Mouse (Mus musculus): ENCODE results near the gene Cbarp. TPM values are rescaled to one million over a fixed set of nuclear protein-coding genes. Genes with fewer than 3 reads are reported as not detected.
"Not testable (repeated sequence)": the region's sequence is repeated elsewhere in the genome, so short reads cannot be mapped to it uniquely, and the experiment has no call there.

Gene Cbarp
- polyA plus RNA-seq, 1 experiment from 2014 or later = 0.65 TPM

DNA sequence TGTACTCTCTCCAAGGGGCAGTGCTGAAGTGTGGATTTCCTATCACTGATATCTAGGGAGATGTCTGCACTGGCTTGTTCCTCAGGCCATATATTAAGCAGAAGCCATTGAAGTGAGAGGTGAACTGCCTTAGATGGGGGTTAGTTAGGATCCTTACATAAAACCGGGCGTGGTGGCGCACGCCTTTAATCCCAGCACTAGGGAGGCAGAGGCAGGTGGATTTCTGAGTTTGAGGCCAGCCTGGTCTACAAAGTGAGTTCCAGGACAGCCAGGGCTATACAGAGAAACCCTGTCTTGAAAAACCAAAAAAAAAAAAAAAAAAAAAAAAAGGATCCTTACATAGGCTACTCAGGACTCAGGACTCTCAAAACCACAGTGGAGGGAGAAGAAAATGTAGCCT, 25.5 kb upstream of the Cbarp start:
- not testable (repeated sequence) for H3K27me3 ChIP-seq (ENCODE audit: control insufficient read depth, insufficient read depth, low read depth, low read length); H3K9ac ChIP-seq (ENCODE audit: low read depth, low read length); H3K4me3 ChIP-seq (ENCODE audit: low read depth, low read length); H3K9me3 ChIP-seq (replicated peaks; ENCODE audit: control insufficient read depth, low read length); ATAC-seq (ENCODE audit: low read depth)
- Histone ChIP-seq H3K4me2 (ENCODE audit: low read depth, low read length) (peak overlapping the region; percentile 96; the same call in 1 of the 2 replicates), H3K4me1 (ENCODE audit: control insufficient read depth, low read depth, low read length) (peaks cover 66% of the 10 kb centered on the region), H3K36me3 (ENCODE audit: control insufficient read depth, insufficient read depth) (peaks cover 16% of the 10 kb centered on the region), H3K27ac (ENCODE audit: low read length) (peak overlapping the region; percentile 38; the same call in 1 of the 2 replicates)
- WGBS (ENCODE audit: insufficient replicate concordance) = 78% methylated on average over 4 of the region's 4 CpGs

DNA sequence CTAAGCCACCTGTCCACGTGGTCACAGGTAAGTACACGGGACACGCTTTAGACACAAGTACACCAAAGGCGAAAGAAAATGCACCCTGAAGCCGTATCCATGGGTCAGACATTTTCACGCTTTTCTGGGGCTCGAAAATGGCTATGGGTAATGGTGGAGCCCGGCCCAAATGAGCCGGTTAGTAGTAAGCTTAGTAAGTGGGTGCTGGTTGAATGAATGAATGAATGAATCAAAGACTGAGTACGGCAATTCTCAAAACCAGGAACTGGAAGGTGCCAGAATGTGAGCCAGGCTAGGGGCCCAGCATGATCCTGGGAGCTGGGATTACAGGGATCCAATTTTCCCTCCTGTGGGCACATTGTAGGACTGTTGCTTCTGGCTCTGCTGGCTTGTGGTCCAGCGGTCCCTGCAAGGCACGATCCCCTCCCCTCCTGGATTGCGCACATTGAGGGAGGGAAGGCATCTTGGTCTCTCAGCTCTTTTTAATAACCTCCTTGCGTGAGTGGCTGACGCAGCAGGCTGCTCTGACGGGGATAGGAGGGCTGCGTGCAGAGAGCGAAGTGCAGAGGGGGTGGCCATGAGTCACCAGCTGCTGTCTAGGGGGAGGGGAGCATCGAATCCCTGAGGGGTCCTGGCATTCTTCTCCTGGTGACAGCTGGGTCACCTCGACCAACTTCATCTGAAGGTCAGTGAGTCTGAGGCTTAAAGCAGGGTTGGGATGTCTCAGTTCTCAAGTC, 24.9 kb upstream of the Cbarp start, which contains the start of gene Cirbp:
Gene Cirbp, plus strand, starts transcription at position 594 of the 737 bp plus-strand sequence.
- H3K36me3 ChIP-seq (ENCODE audit: control insufficient read depth, insufficient read depth) = peaks cover 10% of the 10 kb centered on the region
- no peaks in the 10 kb centered on the region for H3K27me3 ChIP-seq (ENCODE audit: control insufficient read depth, insufficient read depth, low read depth, low read length)
- peak within 1 kb of the TSS; percentile 96 for H3K4me2 ChIP-seq (ENCODE audit: low read depth, low read length)
- peaks cover 72% of the 10 kb centered on the region for H3K4me1 ChIP-seq (ENCODE audit: control insufficient read depth, low read depth, low read length)
- ATAC-seq (ENCODE audit: low read depth) = no peak
- no peaks in the 10 kb centered on the region for H3K9me3 ChIP-seq (replicated peaks; ENCODE audit: control insufficient read depth, low read length)
- 30% methylated on average over 20 of the region's 20 CpGs for WGBS (ENCODE audit: insufficient replicate concordance)
- peak within 1 kb of the TSS; percentile 77; the same call in 1 of the 2 replicates for H3K27ac ChIP-seq (ENCODE audit: low read length)
- peak within 1 kb of the TSS; percentile 67 for H3K9ac ChIP-seq (ENCODE audit: low read depth, low read length)
- peak within 1 kb of the TSS; percentile 62 for H3K4me3 ChIP-seq (ENCODE audit: low read depth, low read length)

DNA sequence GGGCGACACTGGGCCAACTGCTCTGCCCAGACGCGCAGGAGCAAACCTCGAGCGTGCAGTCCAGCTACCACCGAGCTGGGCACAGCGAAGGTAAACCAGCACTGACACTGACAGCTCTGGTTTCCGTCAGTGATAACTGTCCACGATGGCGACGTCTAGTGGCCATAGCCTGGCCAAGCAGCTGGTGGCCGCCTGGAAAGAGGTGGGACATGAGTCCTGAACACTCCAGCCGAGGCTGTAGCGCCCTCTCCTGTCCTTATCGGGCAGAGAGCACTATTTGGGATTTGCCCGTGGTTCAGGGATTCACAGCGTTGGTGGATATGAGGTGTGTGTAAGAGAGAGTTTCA, 24.3 kb upstream of the Cbarp start:
- ATAC-seq (ENCODE audit: low read depth) = peak; percentile 31
- under 1% methylated on average over 17 of the region's 17 CpGs for WGBS (ENCODE audit: insufficient replicate concordance)
- peak overlapping the region; percentile 62 for H3K4me3 ChIP-seq (ENCODE audit: low read depth, low read length)
- H3K9ac ChIP-seq (ENCODE audit: low read depth, low read length) = peak overlapping the region; percentile 67
- peak overlapping the region; percentile 67; the same call in 1 of the 2 replicates for H3K27ac ChIP-seq (ENCODE audit: low read length)
- peak overlapping the region; percentile 96 for H3K4me2 ChIP-seq (ENCODE audit: low read depth, low read length)
- peaks cover 78% of the 10 kb centered on the region for H3K4me1 ChIP-seq (ENCODE audit: control insufficient read depth, low read depth, low read length)
- no peaks in the 10 kb centered on the region for H3K9me3 ChIP-seq (replicated peaks; ENCODE audit: control insufficient read depth, low read length)
- peaks cover 4% of the 10 kb centered on the region for H3K36me3 ChIP-seq (ENCODE audit: control insufficient read depth, insufficient read depth)
- no peaks in the 10 kb centered on the region for H3K27me3 ChIP-seq (ENCODE audit: control insufficient read depth, insufficient read depth, low read depth, low read length)

DNA sequence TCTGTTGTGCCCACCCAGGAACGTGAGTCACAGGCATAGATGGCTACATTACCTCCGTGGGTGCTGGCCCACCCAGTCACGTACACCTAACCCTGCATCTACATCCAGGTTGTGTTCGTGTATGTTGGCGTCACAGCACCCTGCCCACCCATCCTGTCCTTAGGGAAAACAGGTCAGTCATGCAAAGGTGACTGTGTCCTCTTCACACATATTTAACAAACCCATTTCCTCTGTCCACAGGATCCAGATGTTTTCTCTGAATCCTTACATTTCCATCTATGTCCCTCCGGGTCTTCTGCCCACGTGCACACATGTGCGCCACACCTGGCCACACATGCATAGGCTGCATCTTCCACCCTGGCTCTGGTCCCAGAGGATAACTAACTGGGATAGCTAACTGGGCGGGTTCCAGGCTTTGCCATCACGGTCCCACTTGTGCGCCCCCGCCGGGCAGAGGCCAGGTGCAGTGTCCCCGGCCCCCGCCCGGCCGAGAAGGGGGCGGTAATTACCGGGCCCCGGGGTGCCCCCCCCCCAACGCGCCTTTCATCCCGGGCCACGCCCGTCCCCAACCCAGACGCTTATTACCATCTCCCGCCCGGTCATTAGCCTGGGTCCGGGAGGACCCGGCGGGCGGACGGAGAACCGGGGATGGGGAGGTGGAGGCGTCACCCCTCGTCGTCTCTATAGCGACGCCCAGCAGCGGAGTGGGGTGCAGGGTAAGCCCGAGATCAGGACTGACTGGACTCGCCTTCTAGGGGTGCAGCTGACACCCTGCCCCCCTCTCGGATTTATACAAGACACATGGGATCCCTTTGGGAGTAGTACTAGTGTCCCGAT, 23.7 kb upstream of the Cbarp start:
- peak overlapping the region; percentile 67 for H3K9ac ChIP-seq (ENCODE audit: low read depth, low read length)
- no peak for ATAC-seq (ENCODE audit: low read depth)
- H3K9me3 ChIP-seq (replicated peaks; ENCODE audit: control insufficient read depth, low read length) = no peaks in the 10 kb centered on the region
- H3K4me3 ChIP-seq (ENCODE audit: low read depth, low read length) = peak overlapping the region; percentile 62
- H3K4me2 ChIP-seq (ENCODE audit: low read depth, low read length) = peak overlapping the region; percentile 96
- H3K4me1 ChIP-seq (ENCODE audit: control insufficient read depth, low read depth, low read length) = peaks cover 81% of the 10 kb centered on the region
- no peaks in the 10 kb centered on the region for H3K36me3 ChIP-seq (ENCODE audit: control insufficient read depth, insufficient read depth)
- 11% methylated on average over 43 of the region's 44 CpGs for WGBS (ENCODE audit: insufficient replicate concordance)
- H3K27ac ChIP-seq (ENCODE audit: low read length) = peak overlapping the region; percentile 67; the same call in 1 of the 2 replicates
- no peaks in the 10 kb centered on the region for H3K27me3 ChIP-seq (ENCODE audit: control insufficient read depth, insufficient read depth, low read depth, low read length)

GRCm38 (mm10) chr10:80163721-80164120, 23.1 kb upstream of the Cbarp start:
- H3K9ac ChIP-seq (ENCODE audit: low read depth, low read length) = no peak overlapping the region
- H3K36me3 ChIP-seq (ENCODE audit: control insufficient read depth, insufficient read depth) = no peaks in the 10 kb centered on the region
- 69% methylated on average over 8 of the region's 8 CpGs for WGBS (ENCODE audit: insufficient replicate concordance)
- no peaks in the 10 kb centered on the region for H3K27me3 ChIP-seq (ENCODE audit: control insufficient read depth, insufficient read depth, low read depth, low read length)
- no peak overlapping the region for H3K27ac ChIP-seq (ENCODE audit: low read length)
- H3K4me3 ChIP-seq (ENCODE audit: low read depth, low read length) = no peak overlapping the region
- no peaks in the 10 kb centered on the region for H3K9me3 ChIP-seq (replicated peaks; ENCODE audit: control insufficient read depth, low read length)
- H3K4me2 ChIP-seq (ENCODE audit: low read depth, low read length) = no peak overlapping the region
- ATAC-seq (ENCODE audit: low read depth) = no peak
- H3K4me1 ChIP-seq (ENCODE audit: control insufficient read depth, low read depth, low read length) = peaks cover 81% of the 10 kb centered on the region

DNA sequence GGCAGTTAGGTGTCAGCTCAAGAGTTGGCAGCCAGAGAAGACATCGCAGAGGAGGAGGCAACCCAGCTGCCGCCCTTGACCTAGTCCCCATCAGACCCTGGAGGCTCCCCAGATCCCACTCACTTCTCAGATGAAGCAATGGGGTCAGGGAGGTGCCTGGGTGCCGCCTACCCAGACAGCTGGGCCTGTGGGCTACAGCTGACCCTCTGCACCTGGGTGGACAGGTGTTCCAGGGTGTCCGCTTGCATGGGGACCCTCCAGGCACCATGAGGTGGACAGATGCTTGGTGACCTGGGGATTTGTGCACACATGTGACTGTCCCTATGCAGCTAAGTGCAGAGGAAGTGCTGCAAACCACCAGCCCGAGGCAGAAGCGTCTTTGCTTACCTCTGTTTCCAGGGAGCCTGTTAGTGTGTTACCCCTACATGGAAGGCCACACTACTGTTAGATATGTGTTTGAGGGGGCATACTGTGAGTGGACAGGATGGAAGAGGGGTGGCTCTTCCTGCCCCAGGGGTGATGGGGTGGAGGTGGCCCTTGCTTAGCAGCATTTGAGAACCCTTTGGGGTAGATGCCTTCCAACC, 22.2 kb upstream of the Cbarp start:
- H3K9me3 ChIP-seq (replicated peaks; ENCODE audit: control insufficient read depth, low read length) = no peaks in the 10 kb centered on the region
- no peak for ATAC-seq (ENCODE audit: low read depth)
- H3K36me3 ChIP-seq (ENCODE audit: control insufficient read depth, insufficient read depth) = no peaks in the 10 kb centered on the region
- no peaks in the 10 kb centered on the region for H3K27me3 ChIP-seq (ENCODE audit: control insufficient read depth, insufficient read depth, low read depth, low read length)
- H3K4me1 ChIP-seq (ENCODE audit: control insufficient read depth, low read depth, low read length) = peaks cover 86% of the 10 kb centered on the region
- H3K4me2 ChIP-seq (ENCODE audit: low read depth, low read length) = no peak overlapping the region
- H3K9ac ChIP-seq (ENCODE audit: low read depth, low read length) = no peak overlapping the region
- WGBS (ENCODE audit: insufficient replicate concordance) = 60% methylated on average over 6 of the region's 6 CpGs
- H3K27ac ChIP-seq (ENCODE audit: low read length) = peak overlapping the region; percentile 90
- H3K4me3 ChIP-seq (ENCODE audit: low read depth, low read length) = no peak overlapping the region

DNA sequence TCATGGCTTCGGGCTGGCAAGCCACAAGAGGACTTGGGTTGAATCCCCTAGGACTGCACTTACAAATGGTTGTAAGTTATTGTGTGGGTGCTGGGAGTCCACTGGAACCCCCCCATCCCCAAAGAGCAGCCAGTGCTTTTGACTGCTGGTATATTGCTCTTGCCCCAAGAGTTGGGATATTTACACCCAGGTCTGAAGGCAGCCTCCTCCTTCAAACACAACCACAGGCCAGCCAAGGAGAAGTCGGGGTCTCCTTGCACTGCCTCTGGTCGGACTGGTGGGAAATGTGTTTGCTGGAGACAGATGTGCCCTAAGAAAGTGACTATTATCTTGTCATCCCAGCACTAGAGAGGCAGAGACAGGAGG, 21.6 kb upstream of the Cbarp start:
- Histone ChIP-seq H3K27me3 (ENCODE audit: control insufficient read depth, insufficient read depth, low read depth, low read length) (no peaks in the 10 kb centered on the region), H3K4me2 (ENCODE audit: low read depth, low read length) (peak overlapping the region; percentile 89; the same call in 1 of the 2 replicates), H3K9ac (ENCODE audit: low read depth, low read length) (no peak overlapping the region; the same call in 1 of the 2 replicates), H3K4me3 (ENCODE audit: low read depth, low read length) (no peak overlapping the region), H3K4me1 (ENCODE audit: control insufficient read depth, low read depth, low read length) (peaks cover 92% of the 10 kb centered on the region), H3K27ac (ENCODE audit: low read length) (peak overlapping the region; percentile 90), H3K9me3 (replicated peaks; ENCODE audit: control insufficient read depth, low read length) (no peaks in the 10 kb centered on the region), H3K36me3 (ENCODE audit: control insufficient read depth, insufficient read depth) (peaks cover 4% of the 10 kb centered on the region)
- 70% methylated on average over 3 of the region's 3 CpGs for WGBS (ENCODE audit: insufficient replicate concordance)
- ATAC-seq (ENCODE audit: low read depth) = no peak

DNA sequence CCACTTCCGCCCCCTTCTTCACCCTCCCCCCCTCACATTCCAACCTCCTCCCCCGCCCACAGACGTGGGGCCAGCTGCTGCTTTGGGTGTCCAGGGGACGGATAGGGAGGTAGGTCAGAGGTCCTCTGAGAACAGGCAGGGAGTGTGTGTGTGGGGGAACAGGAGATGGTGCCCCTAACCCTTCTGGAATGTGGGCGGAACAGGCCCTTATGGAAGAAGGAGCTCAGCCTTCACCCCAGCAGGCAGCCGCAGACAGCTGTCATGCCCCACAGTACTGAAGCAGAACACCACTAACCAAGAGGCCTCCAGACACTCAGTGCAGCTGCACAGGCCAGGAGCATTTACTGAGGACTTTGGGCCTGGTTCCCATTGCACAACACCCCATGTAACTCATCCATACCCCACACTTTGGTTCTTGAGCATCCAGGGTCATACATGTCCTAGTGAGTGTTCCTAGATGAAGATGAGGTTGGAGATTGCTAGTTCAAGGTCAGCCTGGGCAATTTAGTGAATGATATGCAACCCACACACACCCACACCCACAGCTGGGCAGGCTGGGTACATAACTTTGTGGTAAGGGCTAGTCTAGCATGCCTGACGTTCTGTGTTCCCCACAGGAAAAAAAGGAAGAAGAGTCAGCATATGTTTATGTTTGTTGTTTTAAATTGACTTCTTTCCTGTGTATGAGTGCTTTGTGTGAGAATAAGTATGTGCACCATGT, 21.0 kb upstream of the Cbarp start:
- Histone ChIP-seq H3K27me3 (ENCODE audit: control insufficient read depth, insufficient read depth, low read depth, low read length) (no peaks in the 10 kb centered on the region), H3K4me3 (ENCODE audit: low read depth, low read length) (peak overlapping the region; percentile 68), H3K9ac (ENCODE audit: low read depth, low read length) (peak overlapping the region; percentile 64), H3K9me3 (replicated peaks; ENCODE audit: control insufficient read depth, low read length) (no peaks in the 10 kb centered on the region), H3K4me2 (ENCODE audit: low read depth, low read length) (peak overlapping the region; percentile 89), H3K27ac (ENCODE audit: low read length) (peak overlapping the region; percentile 90), H3K36me3 (ENCODE audit: control insufficient read depth, insufficient read depth) (peaks cover 9% of the 10 kb centered on the region), H3K4me1 (ENCODE audit: control insufficient read depth, low read depth, low read length) (peaks cover 91% of the 10 kb centered on the region)
- WGBS (ENCODE audit: insufficient replicate concordance) = 26% methylated on average over 7 of the region's 7 CpGs
- ATAC-seq (ENCODE audit: low read depth) = no peak

Data from liver, embryonic 16.5 days (tissue).